8 mouse cellular contexts compared by ENCODE assay signal in genomic region chr10:119803633-119804422, GRCm38 (mm10).
DNase-seq lines count a peak whose midpoint lies in the region; ATAC-seq and TF ChIP-seq lines count a peak whose summit lies in the region.

No protein-coding gene starts in this region.

- no peak for DNase-seq in gastrocnemius, adult 2 months
- no peak for DNase-seq in gastrocnemius, postnatal 36 days
- peak; percentile 91 for DNase-seq in MN1 (ENCODE audit: low spot score)
- DNase-seq in embryonic facial prominence, embryonic 10.5 days (ENCODE audit: low spot score) = peak; percentile 59
- peak; percentile 94 for DNase-seq in hindbrain, postnatal 0 days (ENCODE audit: low spot score)
- DNase-seq in limb, embryonic 10.5 days (ENCODE audit: low spot score) = peak; percentile 48
- DNase-seq in natural killer cell, adult 2 months (ENCODE audit: low spot score in 2 of 2) = no peak

- no peak overlapping the region for H3K9ac ChIP-seq in hindbrain, postnatal 0 days (replicated peaks; ENCODE audit: low read length)
- H3K9ac ChIP-seq in neural tube, embryonic 12.5 days = no peak overlapping the region

- H3K27ac ChIP-seq in gastrocnemius, adult 2 months = no peak overlapping the region
- H3K27ac ChIP-seq in embryonic facial prominence, embryonic 10.5 days (replicated peaks) = no peak overlapping the region
- H3K27ac ChIP-seq in hindbrain, postnatal 0 days = no peak overlapping the region
- no peak overlapping the region for H3K27ac ChIP-seq in limb, embryonic 10.5 days
- no peak overlapping the region for H3K27ac ChIP-seq in neural tube, embryonic 12.5 days

- H3K36me3 ChIP-seq in embryonic facial prominence, embryonic 10.5 days (replicated peaks) = no peaks in the 10 kb centered on the region
- H3K36me3 ChIP-seq in hindbrain, postnatal 0 days (ENCODE audit: insufficient read depth, low read length) = no peaks in the 10 kb centered on the region
- H3K36me3 ChIP-seq in limb, embryonic 10.5 days = no peaks in the 10 kb centered on the region
- H3K36me3 ChIP-seq in neural tube, embryonic 12.5 days = no peaks in the 10 kb centered on the region

- intact Hi-C loops in gastrocnemius, adult 2 months (cut with DNase I) = loop anchor here (5.0 to 10.0 kb wide), 2 partner anchors 261 to 323 kb away; no protein-coding TSS in a partner anchor
- intact Hi-C loops in gastrocnemius, postnatal 36 days (cut with DNase I) = loop anchor here (5.0 kb wide), 1 partner anchor 318 kb away; no protein-coding TSS in a partner anchor

- ATAC-seq in hindbrain, postnatal 0 days = peak; percentile 85
- peak; percentile 65 for ATAC-seq in neural tube, embryonic 12.5 days (ENCODE audit: low FRiP score, low read depth)

- no peaks in the 10 kb centered on the region for H3K27me3 ChIP-seq in embryonic facial prominence, embryonic 10.5 days (replicated peaks; ENCODE audit: low read depth, poor library complexity, severe bottlenecking)
- no peaks in the 10 kb centered on the region for H3K27me3 ChIP-seq in hindbrain, postnatal 0 days (ENCODE audit: insufficient read depth, low read length)
- H3K27me3 ChIP-seq in limb, embryonic 10.5 days (ENCODE audit: low read depth, poor library complexity, severe bottlenecking) = no peaks in the 10 kb centered on the region
- no peaks in the 10 kb centered on the region for H3K27me3 ChIP-seq in neural tube, embryonic 12.5 days (replicated peaks)

- H3K4me3 ChIP-seq in gastrocnemius, adult 2 months = no peak overlapping the region
- no peak overlapping the region for H3K4me3 ChIP-seq in embryonic facial prominence, embryonic 10.5 days
- H3K4me3 ChIP-seq in hindbrain, postnatal 0 days (ENCODE audit: low read length) = no peak overlapping the region
- H3K4me3 ChIP-seq in limb, embryonic 10.5 days = no peak overlapping the region
- no peak overlapping the region for H3K4me3 ChIP-seq in neural tube, embryonic 12.5 days

- H3K9me3 ChIP-seq in embryonic facial prominence, embryonic 10.5 days = no peaks in the 10 kb centered on the region
- H3K9me3 ChIP-seq in hindbrain, postnatal 0 days (ENCODE audit: low read length) = no peaks in the 10 kb centered on the region
- H3K9me3 ChIP-seq in limb, embryonic 10.5 days (replicated peaks) = no peaks in the 10 kb centered on the region
- H3K9me3 ChIP-seq in neural tube, embryonic 12.5 days = no peaks in the 10 kb centered on the region

- no peak overlapping the region for H3K4me2 ChIP-seq in hindbrain, postnatal 0 days (ENCODE audit: low read depth, low read length)
- H3K4me2 ChIP-seq in neural tube, embryonic 12.5 days (replicated peaks) = no peak overlapping the region

- whole genome bisulfite sequencing in embryonic facial prominence, embryonic 10.5 days = 58% methylated on average over 13 of the region's 13 CpGs
- WGBS in hindbrain, postnatal 0 days = 60% methylated on average over 13 of the region's 13 CpGs
- WGBS in limb, embryonic 10.5 days = 62% methylated on average over 13 of the region's 13 CpGs
- WGBS in neural tube, embryonic 12.5 days = 58% methylated on average over 13 of the region's 13 CpGs

- TF ChIP-seq CTCF in gastrocnemius, adult 2 months (IDR thresholded peaks at IDR 0.05) = peak; percentile 72
- peak; percentile 94 for TF ChIP-seq CTCF in hindbrain, postnatal 0 days (IDR thresholded peaks at IDR 0.05; ENCODE audit: low read depth)

- peaks cover 11% of the 10 kb centered on the region for H3K4me1 ChIP-seq in embryonic facial prominence, embryonic 10.5 days
- no peaks in the 10 kb centered on the region for H3K4me1 ChIP-seq in hindbrain, postnatal 0 days (ENCODE audit: insufficient read depth, low read length)
- peaks cover 10% of the 10 kb centered on the region for H3K4me1 ChIP-seq in limb, embryonic 10.5 days
- H3K4me1 ChIP-seq in neural tube, embryonic 12.5 days = peaks cover 11% of the 10 kb centered on the region

Comparison
In these comparisons a context has a peak if more than half of its experiments do, and no peak if none do; other contexts are left out.
1. DNase-seq: peak in MN1 (single experiment), embryonic facial prominence, embryonic 10.5 days (single experiment), hindbrain, postnatal 0 days (single experiment) and limb, embryonic 10.5 days (single experiment); none in gastrocnemius, adult 2 months (single experiment), gastrocnemius, postnatal 36 days (0 of 2) and natural killer cell, adult 2 months (0 of 2).